Mouse (Mus musculus) spleen, adult 2 months (tissue): ENCODE data around the gene Lingo2.

Experiments
- CTCF ChIP-seq: fragments of 200-500 bp; IDR thresholded peaks from 2 replicates; pipeline ENCODE4 v1.5.1; 2011; ENCODE audit warnings: mild to moderate bottlenecking, inconsistent platforms; ENCODE audit not compliant: insufficient read depth, insufficient read length, insufficient replicate concordance; ENCODE audit errors: extremely low read depth
- POLR2A ChIP-seq: fragments of 200-500 bp; IDR thresholded peaks from 2 replicates; pipeline ENCODE4 v1.6.1; 2011; ENCODE audit warnings: low read depth, low read length, inconsistent platforms

GRCm38 (mm10) chr4:36490255-36490654 lies 461.3 kb downstream of the Lingo2 start:
- no peak for TF ChIP-seq CTCF
- no peak for TF ChIP-seq POLR2A
